Mouse (Mus musculus) erythroblast, embryonic 14.5 days (primary cell): ENCODE data around the gene Polr3e.

Source experiments
- GATA1 ChIP-seq: IDR thresholded peaks from 2 replicates; pipeline ENCODE4 v1.6.1; 2012; ENCODE audit warnings: low read length, inconsistent platforms, mixed read lengths
- TAL1 ChIP-seq: IDR thresholded peaks from 3 replicates; pipeline ENCODE4 v1.6.1; 2012; ENCODE audit warnings: low read length, inconsistent platforms, mixed read lengths

DNA sequence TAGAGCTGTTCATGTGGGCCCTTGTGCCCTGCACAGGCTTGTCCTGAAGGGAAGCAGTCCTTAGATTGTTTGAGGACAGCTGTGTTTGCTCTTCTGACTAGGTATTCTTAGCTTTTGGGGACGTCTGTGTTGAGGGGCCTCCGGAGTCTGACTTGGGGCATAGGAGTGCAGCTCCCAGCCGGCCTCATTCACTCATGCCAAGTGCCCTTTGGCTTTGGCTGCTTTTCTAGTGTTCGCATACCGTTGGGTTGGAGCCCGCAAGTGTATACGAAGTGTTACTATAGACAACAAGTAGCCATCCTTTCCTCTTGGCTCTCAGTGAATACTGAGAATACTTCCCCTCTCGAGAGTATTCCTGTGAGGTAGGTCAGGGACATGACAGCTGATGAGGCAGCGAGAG, 20.7 kb downstream of the Polr3e start:
- TF ChIP-seq GATA1 (no peak), TAL1 (no peak)
